Mouse (Mus musculus): ENCODE data around the gene Rnf157. TPM values are rescaled to one million over a fixed set of nuclear protein-coding genes. Genes with fewer than 3 reads are reported as not detected.

Gene Rnf157
- polyA plus RNA-seq, 1 experiment = 3.6 TPM

- no peak overlapping the region for H3K4me3 ChIP-seq (replicated peaks; ENCODE audit: extremely low read depth, low read depth, low read length)
- 85% methylated on average over 6 of the region's 6 CpGs for WGBS
- H3K4me1 ChIP-seq (ENCODE audit: control insufficient read depth, insufficient read depth, low read length) = peaks cover 3% of the 10 kb centered on the region
- no peak for DNase-seq
- TF ChIP-seq POLR2A (IDR thresholded peaks at IDR 0.05; ENCODE audit: borderline replicate concordance, extremely low read depth, low read depth, low read length) = no peak
- no peak for TF ChIP-seq CTCF (IDR thresholded peaks at IDR 0.05; ENCODE audit: insufficient read depth, low read length)
Measured at GRCm38 (mm10) chr11:116443311-116443710, 30.5 kb upstream of the Rnf157 start.

- H3K4me3 ChIP-seq (replicated peaks; ENCODE audit: extremely low read depth, low read depth, low read length) = no peak overlapping the region
- 71% methylated on average over 6 of the region's 6 CpGs for WGBS
- TF ChIP-seq CTCF (IDR thresholded peaks at IDR 0.05; ENCODE audit: insufficient read depth, low read length) (no peak), POLR2A (IDR thresholded peaks at IDR 0.05; ENCODE audit: borderline replicate concordance, extremely low read depth, low read depth, low read length) (no peak)
- DNase-seq = no peak
- peaks cover 3% of the 10 kb centered on the region for H3K4me1 ChIP-seq (ENCODE audit: control insufficient read depth, insufficient read depth, low read length)
Measured at GRCm38 (mm10) chr11:116442867-116443177, 30.0 kb upstream of the Rnf157 start.

GRCm38 (mm10) chr11:116442129-116442866 is 29.5 kb upstream of the Rnf157 start:
- WGBS = 70% methylated on average over 15 of the region's 15 CpGs
- TF ChIP-seq POLR2A (IDR thresholded peaks at IDR 0.05; ENCODE audit: borderline replicate concordance, extremely low read depth, low read depth, low read length) (no peak), CTCF (IDR thresholded peaks at IDR 0.05; ENCODE audit: insufficient read depth, low read length) (no peak)
- no peak overlapping the region for H3K4me3 ChIP-seq (replicated peaks; ENCODE audit: extremely low read depth, low read depth, low read length)
- peaks cover 8% of the 10 kb centered on the region for H3K4me1 ChIP-seq (ENCODE audit: control insufficient read depth, insufficient read depth, low read length)
- DNase-seq = no peak

- no peak for DNase-seq
- WGBS = 44% methylated on average over 7 of the region's 7 CpGs
- TF ChIP-seq POLR2A (IDR thresholded peaks at IDR 0.05; ENCODE audit: borderline replicate concordance, extremely low read depth, low read depth, low read length) = no peak; the same call in 1 of the 2 replicates
- TF ChIP-seq CTCF (IDR thresholded peaks at IDR 0.05; ENCODE audit: insufficient read depth, low read length) = no peak
- Histone ChIP-seq H3K4me3 (replicated peaks; ENCODE audit: extremely low read depth, low read depth, low read length) (no peak overlapping the region), H3K4me1 (ENCODE audit: control insufficient read depth, insufficient read depth, low read length) (peaks cover 10% of the 10 kb centered on the region)
Measured at GRCm38 (mm10) chr11:116440408-116441068, 27.7 kb upstream of the Rnf157 start.

- TF ChIP-seq POLR2A (IDR thresholded peaks at IDR 0.05; ENCODE audit: borderline replicate concordance, extremely low read depth, low read depth, low read length) (no peak), CTCF (IDR thresholded peaks at IDR 0.05; ENCODE audit: insufficient read depth, low read length) (no peak)
- H3K4me3 ChIP-seq (replicated peaks; ENCODE audit: extremely low read depth, low read depth, low read length) = no peak overlapping the region
- H3K4me1 ChIP-seq (ENCODE audit: control insufficient read depth, insufficient read depth, low read length) = peaks cover 10% of the 10 kb centered on the region
- no peak for DNase-seq
- 65% methylated on average over 19 of the region's 19 CpGs for WGBS
Measured at GRCm38 (mm10) chr11:116439269-116440240, 26.7 kb upstream of the Rnf157 start.

GRCm38 (mm10) chr11:116437541-116437940 is 24.7 kb upstream of the Rnf157 start:
- Histone ChIP-seq H3K4me1 (ENCODE audit: control insufficient read depth, insufficient read depth, low read length) (peaks cover 12% of the 10 kb centered on the region), H3K4me3 (replicated peaks; ENCODE audit: extremely low read depth, low read depth, low read length) (no peak overlapping the region)
- 74% methylated on average over 11 of the region's 11 CpGs for WGBS
- TF ChIP-seq CTCF (IDR thresholded peaks at IDR 0.05; ENCODE audit: insufficient read depth, low read length) = no peak
- TF ChIP-seq POLR2A (IDR thresholded peaks at IDR 0.05; ENCODE audit: borderline replicate concordance, extremely low read depth, low read depth, low read length) = no peak
- no peak for DNase-seq

GRCm38 (mm10) chr11:116436725-116437331 is 24.0 kb upstream of the Rnf157 start:
- Histone ChIP-seq H3K4me3 (replicated peaks; ENCODE audit: extremely low read depth, low read depth, low read length) (no peak overlapping the region), H3K4me1 (ENCODE audit: control insufficient read depth, insufficient read depth, low read length) (peaks cover 12% of the 10 kb centered on the region)
- 4% methylated on average over 4 of the region's 4 CpGs for WGBS
- no peak for DNase-seq
- TF ChIP-seq POLR2A (IDR thresholded peaks at IDR 0.05; ENCODE audit: borderline replicate concordance, extremely low read depth, low read depth, low read length) (no peak), CTCF (IDR thresholded peaks at IDR 0.05; ENCODE audit: insufficient read depth, low read length) (no peak)

GRCm38 (mm10) chr11:116435992-116436724 is 23.3 kb upstream of the Rnf157 start:
- peaks cover 12% of the 10 kb centered on the region for H3K4me1 ChIP-seq (ENCODE audit: control insufficient read depth, insufficient read depth, low read length)
- no peak for TF ChIP-seq CTCF (IDR thresholded peaks at IDR 0.05; ENCODE audit: insufficient read depth, low read length)
- TF ChIP-seq POLR2A (IDR thresholded peaks at IDR 0.05; ENCODE audit: borderline replicate concordance, extremely low read depth, low read depth, low read length) = no peak
- no peak for DNase-seq
- H3K4me3 ChIP-seq (replicated peaks; ENCODE audit: extremely low read depth, low read depth, low read length) = no peak overlapping the region
- 22% methylated on average over 5 of the region's 5 CpGs for WGBS

Data from lung, adult 2 months (tissue).